Mouse (Mus musculus): ENCODE results near the gene Nectin4.

- no peak for TF ChIP-seq CTCF (IDR thresholded peaks at IDR 0.05; ENCODE audit: low read depth, low read length)
- no peak for TF ChIP-seq POLR2A (IDR thresholded peaks at IDR 0.05; ENCODE audit: extremely low read depth, insufficient read depth, low read length)
Observed at GRCm38 (mm10) chr1:171369845-171370556, at the start of gene Nectin4.
